Mouse (Mus musculus) left cerebral cortex, postnatal 36 days (tissue): ENCODE measurements at regions not wholly inside any gene's neighbourhood (a gene's known extent, or its start where the extent isn't known, plus 50 kb on each side); places are given as distances from the start of the nearest gene placed in this dataset.

Experiments used
- DNase-seq, 2 experiments: peaks; one replicate each; pipeline ENCODE4 v3.0.0; 2021 to 2022; ENCODE audit warnings: low spot score in 2 of 2, mixed read lengths in 1 of 2
- intact Hi-C: fragments of 180-260 bp; cut with DNase I; formaldehyde crosslinking; loops from one replicate; pipeline ENCODE4 v1.15.1; 2025

DNA sequence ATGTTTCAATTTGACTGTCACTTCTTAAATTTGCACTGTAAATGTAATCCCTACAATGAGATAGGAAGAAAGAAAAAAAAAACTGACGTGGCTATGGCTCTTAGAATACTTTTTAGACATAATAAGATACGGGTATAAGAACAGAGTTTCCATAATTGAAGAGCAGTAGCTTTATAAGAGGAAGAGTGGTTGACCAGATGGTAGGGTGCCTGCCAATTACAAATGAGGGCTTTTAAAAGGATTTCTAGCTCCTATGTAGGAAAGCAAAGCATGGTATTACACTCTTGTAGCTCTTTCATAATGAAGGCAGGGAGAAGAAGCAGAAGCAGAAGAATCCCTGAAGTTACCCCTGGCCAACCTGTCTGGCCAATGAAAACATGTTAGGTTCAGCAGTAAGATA is 239.7 kb upstream of the Car10 start:
- no peak for DNase-seq
- intact Hi-C loops: no loop called here

DNA sequence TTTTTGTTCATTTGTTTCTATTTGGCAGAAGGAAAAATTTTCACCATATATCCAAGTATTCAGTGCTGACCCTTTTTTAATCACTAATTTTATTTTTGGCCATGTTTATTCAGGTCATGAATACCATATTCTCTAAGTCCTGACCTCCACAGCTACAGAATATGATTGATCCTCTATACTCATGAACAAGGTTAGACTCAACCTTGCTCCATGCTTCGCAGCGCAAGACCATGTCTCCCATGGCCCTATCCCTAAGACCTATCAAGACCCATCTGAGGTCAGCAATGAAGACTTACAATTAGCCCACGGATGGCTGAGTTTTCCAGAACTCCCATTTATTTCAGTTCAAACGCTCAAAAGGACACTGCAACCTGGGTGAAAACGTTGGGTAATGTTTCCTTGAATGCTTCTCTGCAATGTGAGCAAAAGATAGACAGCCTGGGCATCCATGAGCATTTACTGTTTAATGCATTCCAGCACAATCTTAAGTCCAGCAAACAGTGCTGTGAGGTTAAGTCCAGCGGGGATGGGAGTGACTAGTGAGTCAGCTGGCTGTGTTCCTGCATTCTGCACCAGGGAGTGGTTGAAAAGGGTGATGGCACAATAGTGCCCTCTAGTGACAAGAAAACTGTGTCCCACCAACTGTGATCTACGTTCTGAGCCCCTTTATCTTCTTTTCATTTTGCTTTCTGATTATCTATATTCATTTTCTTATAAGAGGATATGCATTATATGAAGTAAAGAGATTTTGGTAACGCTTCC is 208.0 kb upstream of the Car10 start:
- intact Hi-C loops: no loop called here
- DNase-seq: peak; percentile 12 to 32

DNA sequence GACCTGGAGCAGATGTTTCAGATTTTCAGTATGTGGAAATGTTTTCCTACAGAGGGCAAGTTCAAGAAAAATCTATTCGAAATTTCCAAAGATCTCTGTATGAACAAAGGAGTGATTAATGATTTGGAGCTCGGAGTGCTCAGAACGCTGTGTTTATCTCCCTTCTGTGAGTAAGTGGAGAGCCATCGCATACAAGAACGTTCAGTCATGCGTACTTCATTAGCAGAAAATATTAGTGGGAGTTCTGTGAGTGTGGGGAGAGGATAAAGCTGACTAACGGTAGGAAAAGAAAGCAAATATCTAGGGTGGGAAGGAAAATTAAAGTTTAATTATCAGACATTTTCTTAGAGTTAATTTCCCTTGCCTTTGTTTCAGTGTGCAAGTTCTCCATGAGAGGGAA is 198.5 kb upstream of the Car10 start:
- no peak for DNase-seq
- intact Hi-C loops: no loop called here
